Mouse (Mus musculus) forebrain, embryonic 11.5 days (tissue): ENCODE measurements around the gene Snx9. TPM values are rescaled to one million over a fixed set of nuclear protein-coding genes. Genes with fewer than 3 reads are reported as not detected.

Source experiments
- ATAC-seq: fragments of 200-750 bp; cut with Nextera tagmentation; replicated peaks from 2 replicates; pipeline ENCODE4 v1.8.0; 2017; ENCODE audit warnings: moderate TSS enrichment; ENCODE audit not compliant: low FRiP score
- DNase-seq: peaks from one replicate; pipeline ENCODE4 v3.0.0-alpha.2; 2017; ENCODE audit warnings: low spot score
- H3K27ac ChIP-seq: fragments of 300-500 bp; sonication (generic); 2 replicates; pipeline ENCODE4 v1.5.1; 2014; ENCODE audit warnings: low read depth, low read length
- H3K27me3 ChIP-seq: fragments of 300-500 bp; sonication (generic); 2 replicates; pipeline ENCODE4 v1.6.1; 2014; ENCODE audit warnings: mild to moderate bottlenecking, low read length, mixed read lengths; ENCODE audit not compliant: control insufficient read depth, insufficient read depth
- H3K36me3 ChIP-seq: fragments of 300-500 bp; sonication (generic); 2 replicates; pipeline ENCODE4 v1.6.1; 2014; ENCODE audit warnings: mild to moderate bottlenecking, low read length, moderate library complexity, mixed read lengths; ENCODE audit not compliant: control insufficient read depth, insufficient read depth
- H3K4me1 ChIP-seq: fragments of 300-500 bp; sonication (generic); replicated peaks from 2 replicates; pipeline ENCODE4 v1.6.1; 2014; ENCODE audit warnings: low read length, mixed read lengths; ENCODE audit not compliant: control insufficient read depth, insufficient read depth
- H3K4me2 ChIP-seq: fragments of 300-500 bp; sonication (generic); 2 replicates; pipeline ENCODE4 v1.6.1; 2014; ENCODE audit warnings: low read depth, mild to moderate bottlenecking, low read length, moderate library complexity, mixed read lengths; ENCODE audit not compliant: severe bottlenecking
- H3K4me3 ChIP-seq: fragments of 300-500 bp; sonication (generic); 2 replicates; pipeline ENCODE4 v1.5.1; 2014; ENCODE audit warnings: low read depth, low read length
- H3K9ac ChIP-seq: fragments of 300-500 bp; sonication (generic); 2 replicates; pipeline ENCODE4 v1.6.1; 2014; ENCODE audit warnings: low read length
- H3K9me3 ChIP-seq: fragments of 300-500 bp; sonication (generic); 2 replicates; pipeline ENCODE4 v1.6.1; 2016; ENCODE audit warnings: low read length, mixed read lengths; ENCODE audit not compliant: control insufficient read depth
- WGBS: fragments of 180-500 bp; shearing (Covaris S2); extraction: QIAGEN DNeasy Blood & Tissue Kit; methylation state at CpG from one replicate; pipeline ENCODE4 v1.1.7; 2014; 5-methylcytosine and 5-hydroxymethylcytosine counted together
- polyA plus RNA-seq: library from polyadenylated mRNA; unstranded; fragments of >200 nt; fragmentation: Nextera tagmentation; extraction: Ambion mirVana; gene quantifications from 2 replicates; pipeline ENCODE4 v1.2.1, GENCODE M21; 2014

Snx9 gene
- polyA plus RNA-seq, 1 experiment from 2014 or later: 19.0 TPM

DNA sequence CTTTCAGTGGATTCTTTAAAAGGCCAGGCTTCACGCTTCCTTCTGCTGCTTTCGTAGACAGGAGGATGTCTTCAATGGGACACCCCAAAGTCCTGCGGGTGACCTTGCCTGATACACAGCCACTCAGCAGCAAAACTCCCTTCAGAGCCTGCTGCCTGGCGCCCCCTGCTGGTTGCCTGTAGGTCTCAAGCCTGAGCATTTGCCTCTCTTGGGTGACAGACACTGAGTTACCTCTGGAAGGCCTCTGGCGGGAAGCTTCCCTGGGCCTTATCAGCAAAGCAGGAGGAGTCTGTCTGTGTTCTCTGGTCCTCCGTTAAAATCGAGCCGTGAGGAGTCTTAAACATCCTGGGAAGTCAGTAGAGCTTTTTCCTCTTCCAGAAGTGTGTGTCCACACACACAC is 49.3 kb downstream of the Snx9 start:
- H3K9ac ChIP-seq: no peak overlapping the region
- no peaks in the 10 kb centered on the region for H3K36me3 ChIP-seq
- no peak overlapping the region for H3K27ac ChIP-seq
- WGBS: 44% methylated on average over 8 of the region's 8 CpGs
- peaks cover 2% of the 10 kb centered on the region; the same call in 1 of the 2 replicates for H3K4me1 ChIP-seq
- no peaks in the 10 kb centered on the region for H3K9me3 ChIP-seq
- H3K27me3 ChIP-seq: no peaks in the 10 kb centered on the region
- DNase-seq (peak; percentile 87), ATAC-seq (no peak)
- H3K4me2 ChIP-seq: no peak overlapping the region
- no peak overlapping the region for H3K4me3 ChIP-seq

DNA sequence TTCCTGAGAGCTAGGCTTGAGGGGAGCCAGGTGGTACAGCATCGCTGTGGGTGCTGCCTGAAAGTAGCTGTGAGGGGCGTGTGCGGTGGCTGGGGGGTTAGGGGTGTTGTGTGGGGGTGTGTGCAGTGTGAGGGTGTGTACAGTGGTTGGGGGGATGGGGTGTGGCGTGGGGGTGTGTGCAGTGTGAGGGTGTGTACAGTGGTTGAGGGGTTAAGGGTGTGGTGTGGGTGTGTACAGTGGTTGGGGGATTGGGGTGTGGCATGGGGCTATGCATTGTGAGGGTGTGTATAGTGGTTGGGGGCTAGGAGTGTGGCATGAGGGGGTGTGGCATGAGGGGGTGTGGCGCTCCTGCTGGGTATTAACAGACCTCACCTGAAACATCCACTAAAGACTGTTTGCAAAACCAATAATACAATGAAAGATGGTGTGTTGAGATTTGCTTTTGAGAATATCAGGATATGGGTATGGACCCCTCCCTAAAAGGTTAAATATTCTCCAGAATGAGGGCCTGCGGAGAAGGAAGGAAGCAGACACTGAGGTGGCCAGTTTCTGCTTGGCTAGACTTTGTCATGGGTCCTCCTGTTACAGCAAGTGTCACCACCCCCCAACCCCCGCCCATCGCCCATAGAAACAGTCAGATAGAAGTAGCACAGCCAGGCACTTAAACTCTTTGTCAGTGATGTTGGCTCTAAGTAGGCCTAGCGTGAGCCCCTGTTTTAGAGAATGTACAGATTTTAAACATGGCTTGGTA is 51.0 kb downstream of the Snx9 start:
- Histone ChIP-seq H3K27me3 (no peaks in the 10 kb centered on the region), H3K36me3 (no peaks in the 10 kb centered on the region), H3K4me1 (peaks cover 2% of the 10 kb centered on the region; the same call in 1 of the 2 replicates), H3K4me2 (no peak overlapping the region), H3K4me3 (no peak overlapping the region), H3K27ac (no peak overlapping the region), H3K9me3 (no peaks in the 10 kb centered on the region), H3K9ac (no peak overlapping the region)
- 90% methylated on average over 9 of the region's 9 CpGs for WGBS
- DNase-seq (no peak), ATAC-seq (no peak)

DNA sequence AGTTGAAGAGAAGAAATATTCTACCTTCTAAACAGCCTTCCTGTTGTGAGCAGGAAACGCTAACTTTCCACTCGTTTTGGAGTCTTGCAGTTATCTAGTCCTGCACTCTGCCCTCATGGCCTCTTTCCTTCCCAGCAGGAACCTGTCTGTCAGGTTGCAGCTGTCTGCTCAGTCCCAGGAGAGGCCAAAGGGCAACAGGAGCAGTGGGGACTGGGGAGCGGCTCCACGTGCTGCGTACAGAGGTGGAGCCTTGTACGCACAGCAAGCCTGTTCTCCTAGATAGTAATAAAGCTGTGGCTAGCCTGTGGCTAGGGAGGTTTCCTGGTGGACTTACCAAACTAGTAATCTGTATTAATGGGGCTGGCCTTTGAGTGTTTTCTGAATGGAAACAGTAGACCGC is 52.0 kb downstream of the Snx9 start:
- WGBS: 30% methylated on average over 7 of the region's 7 CpGs
- no peak overlapping the region for H3K27ac ChIP-seq
- no peaks in the 10 kb centered on the region for H3K9me3 ChIP-seq
- no peak overlapping the region for H3K4me3 ChIP-seq
- H3K4me1 ChIP-seq: peaks cover 2% of the 10 kb centered on the region; the same call in 1 of the 2 replicates
- H3K27me3 ChIP-seq: no peaks in the 10 kb centered on the region
- H3K9ac ChIP-seq: no peak overlapping the region
- H3K4me2 ChIP-seq: no peak overlapping the region
- DNase-seq: no peak
- H3K36me3 ChIP-seq: no peaks in the 10 kb centered on the region
- ATAC-seq: no peak

DNA sequence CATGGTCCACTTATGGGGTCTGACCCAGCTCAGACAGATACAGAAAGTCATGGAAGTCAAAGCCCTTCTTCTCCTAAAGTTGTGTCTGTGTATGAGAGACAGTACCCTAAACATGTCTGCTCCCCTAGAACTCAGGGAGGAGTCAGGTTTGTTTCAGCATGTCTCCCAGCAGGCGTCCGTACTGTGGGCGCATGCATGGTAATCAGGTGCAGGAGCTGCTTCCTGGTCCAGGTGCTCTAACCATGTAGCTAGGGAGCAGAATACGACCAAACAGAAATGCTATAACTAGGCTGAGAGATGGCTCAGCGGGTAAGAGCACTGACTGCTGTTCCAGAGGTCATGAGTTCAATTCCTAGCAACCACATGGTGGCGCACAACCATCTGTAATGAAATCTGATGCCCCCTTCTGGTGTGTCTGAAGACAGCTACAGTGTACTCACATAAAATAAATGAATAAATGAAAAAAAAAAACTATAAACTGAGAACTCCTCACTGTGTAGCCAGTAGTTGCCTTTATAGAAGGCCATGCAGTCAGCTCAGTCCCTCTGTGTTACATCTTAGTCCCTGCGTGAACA is 52.5 kb downstream of the Snx9 start:
- Histone ChIP-seq H3K27me3 (no peaks in the 10 kb centered on the region), H3K27ac (no peak overlapping the region), H3K4me1 (peaks cover 2% of the 10 kb centered on the region; the same call in 1 of the 2 replicates), H3K4me3 (no peak overlapping the region), H3K4me2 (no peak overlapping the region), H3K9me3 (no peaks in the 10 kb centered on the region), H3K9ac (no peak overlapping the region), H3K36me3 (no peaks in the 10 kb centered on the region)
- WGBS: 71% methylated on average over 7 of the region's 7 CpGs
- DNase-seq (no peak), ATAC-seq (no peak)

DNA sequence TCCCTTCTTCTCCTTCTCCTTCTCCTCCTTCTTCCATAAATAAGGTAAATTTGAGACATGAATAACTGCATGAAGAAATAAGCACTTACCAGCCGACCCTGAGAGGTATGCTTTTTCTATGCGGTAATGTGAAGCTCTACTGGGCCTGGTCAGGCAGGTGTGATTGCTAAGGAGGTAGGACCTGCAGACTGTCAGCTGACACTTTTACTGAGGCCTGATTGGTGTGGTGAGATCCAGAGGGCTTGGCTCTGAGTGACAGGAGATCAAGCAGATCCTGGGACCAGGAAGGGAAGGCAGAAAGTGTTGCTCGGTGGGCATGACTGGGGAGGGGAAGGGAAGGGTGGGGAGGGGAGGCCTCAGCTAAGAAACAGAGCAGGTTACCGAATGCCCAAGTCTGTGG is 54.9 kb downstream of the Snx9 start:
- no peak overlapping the region for H3K27ac ChIP-seq
- H3K27me3 ChIP-seq: no peaks in the 10 kb centered on the region
- peaks cover 2% of the 10 kb centered on the region; the same call in 1 of the 2 replicates for H3K4me1 ChIP-seq
- ATAC-seq: no peak
- WGBS: 71% methylated on average over 4 of the region's 4 CpGs
- no peak for DNase-seq
- no peak overlapping the region for H3K9ac ChIP-seq
- H3K9me3 ChIP-seq: no peaks in the 10 kb centered on the region
- no peak overlapping the region for H3K4me2 ChIP-seq
- H3K4me3 ChIP-seq: no peak overlapping the region
- no peaks in the 10 kb centered on the region for H3K36me3 ChIP-seq

DNA sequence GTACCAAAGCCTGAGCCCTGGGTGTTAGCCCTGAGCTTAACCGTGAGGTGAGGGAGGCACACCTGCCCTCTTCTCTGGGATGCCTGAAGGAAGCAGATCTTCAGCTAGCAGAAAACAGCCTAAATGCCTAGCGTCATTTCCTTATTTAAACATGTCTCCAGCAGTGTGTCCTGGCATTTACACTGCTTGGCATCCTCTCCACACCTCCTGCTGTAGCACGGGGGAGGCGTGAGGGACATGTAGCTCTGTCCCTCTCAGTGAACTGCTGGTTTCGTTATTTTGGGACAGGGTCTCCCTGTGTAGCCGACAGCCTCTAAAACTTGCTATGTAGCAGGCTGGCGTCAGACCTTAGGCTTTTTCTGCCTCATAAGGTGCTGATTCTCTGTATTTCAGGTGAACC is 55.5 kb downstream of the Snx9 start:
- Histone ChIP-seq H3K4me1 (peaks cover 2% of the 10 kb centered on the region; the same call in 1 of the 2 replicates), H3K27ac (no peak overlapping the region), H3K9me3 (no peaks in the 10 kb centered on the region), H3K27me3 (no peaks in the 10 kb centered on the region), H3K36me3 (no peaks in the 10 kb centered on the region), H3K4me3 (no peak overlapping the region), H3K9ac (no peak overlapping the region), H3K4me2 (no peak overlapping the region)
- no peak for ATAC-seq
- DNase-seq: no peak
- 90% methylated on average over 7 of the region's 7 CpGs for WGBS

DNA sequence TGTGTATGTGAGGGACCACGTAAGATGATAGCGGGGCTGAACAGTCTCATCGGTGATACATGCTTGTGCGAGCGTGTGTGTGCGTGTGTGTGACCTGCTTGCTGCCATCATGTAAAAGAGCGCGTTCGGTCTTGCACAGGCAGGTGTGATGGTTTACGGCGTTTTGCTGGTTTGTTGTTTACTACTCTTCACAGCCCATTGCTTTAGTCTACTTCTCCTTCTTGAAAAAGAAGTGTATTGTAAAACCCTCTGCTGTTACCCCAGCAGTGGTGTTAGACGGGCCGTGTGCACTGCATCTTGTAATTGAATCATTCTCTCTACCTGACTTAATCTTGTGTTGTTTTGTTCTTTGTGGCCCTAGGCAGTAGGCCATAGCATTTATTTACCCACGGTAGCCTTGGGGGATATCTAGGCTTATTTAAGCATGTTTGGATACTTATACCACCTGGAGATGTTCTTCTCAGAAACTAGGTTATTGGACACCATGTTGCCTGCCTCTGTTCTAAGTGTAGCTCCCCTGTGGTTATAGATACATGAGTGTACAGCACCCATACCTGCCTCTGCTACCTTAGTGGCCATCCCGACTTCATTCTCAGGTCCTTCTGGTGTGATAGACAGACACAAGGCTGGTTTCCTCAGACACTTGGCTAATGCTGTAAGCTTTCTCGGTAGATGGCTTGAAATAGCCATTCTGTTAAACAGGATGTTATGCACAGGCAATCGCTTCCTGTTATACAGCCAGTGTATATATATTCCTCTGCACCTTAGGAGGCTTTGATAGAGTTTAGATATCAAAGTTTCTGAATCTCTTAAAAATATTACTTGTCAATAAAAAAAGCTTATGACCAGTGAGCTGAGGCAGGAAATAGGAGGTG is 56.4 kb downstream of the Snx9 start:
- no peak overlapping the region for H3K4me3 ChIP-seq
- H3K9ac ChIP-seq: no peak overlapping the region
- H3K4me2 ChIP-seq: no peak overlapping the region
- H3K27me3 ChIP-seq: no peaks in the 10 kb centered on the region
- ATAC-seq: no peak
- H3K36me3 ChIP-seq: no peaks in the 10 kb centered on the region
- peaks cover 2% of the 10 kb centered on the region; the same call in 1 of the 2 replicates for H3K4me1 ChIP-seq
- H3K27ac ChIP-seq: no peak overlapping the region
- H3K9me3 ChIP-seq: no peaks in the 10 kb centered on the region
- no peak for DNase-seq
- WGBS: 95% methylated on average over 17 of the region's 17 CpGs

DNA sequence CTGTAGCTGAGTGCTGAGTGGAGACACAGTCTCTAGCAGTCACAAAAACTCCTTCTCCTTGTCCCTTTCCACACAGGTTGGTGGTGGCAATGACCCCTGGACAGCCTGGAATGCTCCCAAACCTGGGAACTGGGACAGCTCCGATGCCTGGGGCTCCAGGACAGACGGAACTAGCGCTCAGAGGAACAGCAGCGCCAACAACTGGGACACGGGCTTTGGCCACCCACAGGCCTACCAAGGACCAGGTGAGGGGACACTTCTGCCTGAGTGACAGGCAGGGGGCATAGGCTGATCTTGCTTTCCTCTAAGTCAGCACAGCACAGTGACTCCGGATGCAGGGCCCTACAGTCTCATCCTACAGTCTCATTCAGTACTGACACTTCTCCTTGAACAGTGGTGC is 58.1 kb downstream of the Snx9 start:
- Histone ChIP-seq H3K4me2 (no peak overlapping the region), H3K4me1 (no peaks in the 10 kb centered on the region), H3K27ac (no peak overlapping the region), H3K27me3 (no peaks in the 10 kb centered on the region), H3K36me3 (no peaks in the 10 kb centered on the region), H3K9ac (no peak overlapping the region), H3K4me3 (no peak overlapping the region), H3K9me3 (no peaks in the 10 kb centered on the region)
- 90% methylated on average over 6 of the region's 6 CpGs for WGBS
- ATAC-seq (no peak), DNase-seq (no peak)
